In the genomic region with DNA sequence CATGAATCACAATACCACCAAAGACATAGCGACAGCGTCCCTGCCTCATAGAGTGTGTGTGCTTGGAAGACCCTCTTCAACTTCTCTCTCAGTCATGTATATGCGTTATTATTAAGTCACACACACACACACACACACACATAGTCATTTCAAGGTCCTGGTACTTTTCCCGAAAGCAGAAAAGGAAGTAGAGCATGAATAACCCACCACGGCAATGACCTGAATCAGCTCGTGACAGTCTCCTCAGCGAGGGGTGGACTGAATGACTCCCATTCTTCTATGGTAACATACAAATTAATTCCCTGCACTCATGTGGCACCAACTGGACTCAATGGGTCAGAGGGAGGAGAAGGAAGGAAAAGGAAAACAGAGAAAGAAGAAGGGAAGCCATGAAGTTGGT, we compare ENCODE assay signal across 21 mouse cellular contexts. TPM values are rescaled to one million over a fixed set of nuclear protein-coding genes. Genes with fewer than 3 reads are reported as not detected.
DNase-seq lines count a peak whose midpoint lies in the region; ATAC-seq lines count a peak whose summit lies in the region.
"Had no signal": no experiment of that assay in that cellular context is flagged by ENCODE, and none has a peak within 500 bp of the region (broad histone marks: within the 10 kb centered on the region; RNA-seq: fewer than 3 reads in every experiment).

No protein-coding gene starts in this region.

- ATAC-seq in megakaryocyte progenitor cell, adult 5-6 weeks (replicated peaks; ENCODE audit: poor library complexity) = peak; percentile 23; the same call in 1 of the 2 replicates
- ATAC-seq: activated CD4-positive, CD25-positive, alpha-beta regulatory T cell, adult 4 months; forebrain, embryonic 13.5 days; forebrain, embryonic 15.5 days; forebrain, postnatal 0 days; Patski had no signal

- peak; percentile 52 for DNase-seq in retina, embryonic 14.5 days (ENCODE audit: low spot score)
- DNase-seq in retina, postnatal 7 days (ENCODE audit: low read depth, low spot score) = peak; percentile 9
- no peak for DNase-seq in layer of hippocampus, adult 11-12 months (ENCODE audit: low spot score)
- no peak for DNase-seq in adipocyte (ENCODE audit: low spot score)
- no peak for DNase-seq in gastrocnemius, postnatal 10 days
- DNase-seq: adrenal gland, adult 2 months; adrenal gland, postnatal 10 days; adrenal gland, postnatal 25 days; cerebellum, adult 11 months; cerebellum, adult 18-20 months; cerebellum, adult 9-10 months; cerebellum, postnatal 10 days; cerebellum, postnatal 25 days; forebrain, postnatal 0 days had no signal

RNA-seq across cellular contexts. Expression of a gene that starts 11.7 kb away (rescaled TPM):
- total RNA-seq in megakaryocyte progenitor cell, adult 5-6 weeks (2015) = not detected in 2 replicates
- not detected in 2 replicates for total RNA-seq in megakaryocyte progenitor cell, adult 5-6 weeks (2017)
- total RNA-seq in gastrocnemius, postnatal 10 days (2021) = not detected

RNA-seq across cellular contexts. Expression of a gene that starts 38.0 kb away (rescaled TPM):
- total RNA-seq in megakaryocyte progenitor cell, adult 5-6 weeks (2015) = 32.4 and 36.8 TPM in 2 replicates
- 33.1 and 40.1 TPM in 2 replicates for total RNA-seq in megakaryocyte progenitor cell, adult 5-6 weeks (2017)
- 10 to 100 TPM; 22.6 to 25.0 TPM for total RNA-seq in gastrocnemius, postnatal 10 days (2021)

RNA-seq across cellular contexts. Expression of a gene that starts 38.1 kb away (rescaled TPM):
- total RNA-seq in megakaryocyte progenitor cell, adult 5-6 weeks (2015) = 32.8 and 53.8 TPM in 2 replicates
- total RNA-seq in megakaryocyte progenitor cell, adult 5-6 weeks (2017) = 43.0 and 45.4 TPM in 2 replicates
- 1 to 10 TPM; 6.2 to 9.5 TPM for total RNA-seq in gastrocnemius, postnatal 10 days (2021)

RNA-seq across cellular contexts. Expression of a gene that starts 47.9 kb away (rescaled TPM):
- total RNA-seq in megakaryocyte progenitor cell, adult 5-6 weeks (2015) = not detected in 2 replicates
- not detected in 2 replicates for total RNA-seq in megakaryocyte progenitor cell, adult 5-6 weeks (2017)
- under 1 TPM in 1 of 2 experiments, not detected in 1; 0.16 TPM for total RNA-seq in gastrocnemius, postnatal 10 days (2021)
- total RNA-seq: ES-E14; forebrain, postnatal 0 days; MEL had no signal

Comparison
In these comparisons a context has a peak if more than half of its experiments do, and no peak if none do; other contexts are left out.
1. DNase-seq: peak in retina, embryonic 14.5 days (single experiment) and retina, postnatal 7 days (single experiment); none in layer of hippocampus, adult 11-12 months (single experiment), adipocyte (single experiment) and gastrocnemius, postnatal 10 days (single experiment).